Mouse (Mus musculus) hindbrain, embryonic 14.5 days (tissue): ENCODE measurements around the gene Vmn2r8. TPM values are rescaled to one million over a fixed set of nuclear protein-coding genes. Genes with fewer than 3 reads are reported as not detected.

Source experiments
- polyA plus RNA-seq: library from polyadenylated mRNA; unstranded; fragments of >200 nt; fragmentation: Nextera tagmentation; extraction: Ambion mirVana; gene quantifications from 2 replicates; pipeline ENCODE4 v1.2.1, GENCODE M21; 2014

The Vmn2r8 gene
- polyA plus RNA-seq, 1 experiment from 2014 or later, result not detected

Other genes with a start within 250 kb of the Vmn2r8 start
- gene Gak, start 179.1 kb downstream of the Vmn2r8 start, polyA plus RNA-seq, result 46.4 and 47.2 TPM in 2 replicates
- gene Tmem175, start 179.1 kb downstream of the Vmn2r8 start, polyA plus RNA-seq, result 27.2 and 29.7 TPM in 2 replicates
- gene Idua, start 148.5 kb downstream of the Vmn2r8 start, polyA plus RNA-seq, result 9.8 and 11.3 TPM in 2 replicates
- 25.3 and 28.4 TPM in 2 replicates for gene Dgkq, start 139.2 kb downstream of the Vmn2r8 start, polyA plus RNA-seq
- 3.2 and 3.5 TPM in 2 replicates for gene Slc26a1, start 133.3 kb downstream of the Vmn2r8 start, polyA plus RNA-seq
- gene Fgfrl1, start 116.5 kb downstream of the Vmn2r8 start, polyA plus RNA-seq, result 7.0 and 9.6 TPM in 2 replicates
- not detected in 2 replicates for gene Rnf212, start 33.9 kb downstream of the Vmn2r8 start, polyA plus RNA-seq
- not detected in 2 replicates for gene Tmed11, start 13.5 kb downstream of the Vmn2r8 start, polyA plus RNA-seq
- gene Vmn2r9, start 43.8 kb upstream of the Vmn2r8 start, polyA plus RNA-seq, result not detected in 2 replicates
- not detected in 2 replicates for gene Vmn2r10, start 197.7 kb upstream of the Vmn2r8 start, polyA plus RNA-seq